Mouse (Mus musculus) E14TG2a.4 (cell line): ENCODE measurements around the gene Mettl23.

ENCODE experiments used
- CTCF ChIP-seq: conservative IDR thresholded peaks from 2 replicates; pipeline ENCODE4 v1.5.1; 2014; ENCODE audit warnings: low read length
- NANOG ChIP-seq: IDR thresholded peaks from 2 replicates; pipeline ENCODE4 v1.6.1; 2014; ENCODE audit warnings: borderline replicate concordance, low read length, mixed read lengths
- POU5F1 ChIP-seq: IDR thresholded peaks from 2 replicates; pipeline ENCODE4 v1.6.1; 2014; ENCODE audit warnings: low read length, borderline replicate concordance

DNA sequence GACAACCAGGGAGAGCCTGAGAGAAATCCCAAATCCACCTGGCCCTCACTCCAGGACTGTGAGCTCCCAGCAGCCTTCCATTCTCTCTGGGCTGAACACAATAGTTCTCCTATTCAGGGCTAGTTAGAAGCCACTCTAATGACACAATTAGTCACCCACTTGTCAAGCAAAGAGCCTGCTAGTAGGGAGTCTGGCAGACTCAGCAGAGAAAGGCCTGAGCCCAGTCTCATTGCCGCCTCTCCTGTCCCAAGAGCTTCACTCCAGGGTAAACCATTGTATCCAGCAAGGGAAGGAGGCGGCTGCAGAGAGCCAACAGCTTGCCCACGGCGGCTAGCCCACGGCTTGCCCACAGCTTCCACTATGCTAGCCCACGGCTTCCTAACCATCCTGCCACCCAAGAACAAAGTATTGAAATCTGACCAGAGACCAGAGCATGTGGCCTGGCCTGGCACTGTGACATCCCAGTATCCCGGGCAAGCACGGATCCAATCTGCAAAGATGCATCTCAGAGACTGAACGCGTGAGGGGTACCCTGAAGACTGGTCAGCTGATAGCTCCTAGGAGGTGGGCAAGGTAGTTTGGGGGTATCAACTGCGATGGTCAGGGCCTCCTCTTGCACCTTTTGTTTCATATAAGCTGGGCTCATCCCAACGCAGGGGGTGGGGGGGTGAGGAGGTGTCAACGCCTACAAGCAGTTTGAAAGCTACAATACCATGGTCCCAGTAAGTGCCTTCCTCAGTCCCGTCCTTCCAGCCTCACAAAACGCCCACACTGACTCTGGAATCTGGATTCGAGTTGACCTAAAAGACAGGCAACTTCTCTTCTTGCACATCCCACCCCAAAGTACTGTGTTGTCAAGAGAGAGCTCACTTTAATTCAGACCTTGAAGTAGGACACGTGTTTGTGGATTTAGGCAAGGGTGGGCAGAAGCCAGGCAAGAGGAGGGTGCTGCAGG, 16.3 kb upstream of the Mettl23 start:
- TF ChIP-seq CTCF (no peak), NANOG (no peak; the same call in 1 of the 2 replicates), POU5F1 (no peak)
